Mouse (Mus musculus): ENCODE results near the gene Cep19.

The Cep19 gene

DNA sequence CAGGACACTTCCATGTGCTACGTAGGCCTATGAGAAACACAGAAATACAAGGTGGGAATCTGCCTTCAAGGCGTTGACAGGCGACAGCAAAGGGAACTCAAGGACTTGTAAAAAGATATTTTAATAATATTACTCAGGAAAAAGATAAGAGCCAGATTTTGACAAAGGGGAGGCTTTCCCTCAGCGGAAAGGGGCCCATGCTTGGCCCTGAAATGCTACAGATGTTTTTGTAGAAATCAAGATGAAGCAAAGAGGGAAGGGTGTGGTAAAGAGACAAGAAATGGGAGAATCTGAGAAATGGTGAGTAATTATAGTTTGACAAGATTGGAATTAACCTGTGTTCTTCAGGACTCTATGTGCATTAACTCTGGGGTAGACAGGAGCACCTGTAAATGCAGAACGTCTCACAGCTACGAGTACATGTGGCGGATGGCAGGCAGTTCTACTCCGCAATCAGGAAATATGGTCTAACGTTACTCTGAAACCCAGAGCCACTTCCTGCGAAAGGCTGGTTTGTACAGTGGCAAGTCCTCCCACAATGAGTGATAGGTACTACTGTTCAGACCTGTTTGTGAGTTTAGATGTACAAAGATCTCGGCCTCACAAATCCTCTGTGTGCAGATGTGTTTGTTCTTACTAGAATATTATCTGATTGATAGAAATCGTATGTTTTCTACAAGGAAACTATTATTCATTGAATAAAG, 7.9 kb downstream of the Cep19 start:
- peak; percentile 84 for DNase-seq (ENCODE audit: low read depth, low spot score)

DNA sequence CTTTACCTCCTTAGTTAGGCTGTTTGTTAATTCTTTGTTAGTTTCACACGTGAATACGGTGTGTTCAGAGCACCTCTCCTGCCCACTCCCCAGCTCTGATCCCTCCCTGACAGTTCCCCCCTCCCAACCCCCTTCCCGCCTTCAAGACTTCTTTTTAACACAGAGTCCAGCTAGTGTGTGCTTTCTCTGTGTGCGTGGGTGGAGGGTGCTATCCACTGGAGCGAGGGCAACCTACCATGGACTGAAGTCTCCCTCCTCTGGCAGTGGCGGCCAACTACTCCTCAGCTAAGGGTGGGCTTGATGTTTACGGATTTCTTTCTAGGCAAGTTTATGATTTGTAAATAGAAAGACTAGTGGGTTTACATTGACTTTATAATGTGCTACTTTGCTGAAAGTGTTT, 8.6 kb downstream of the Cep19 start:
- DNase-seq (ENCODE audit: low read depth, low spot score): peak; percentile 72

DNA sequence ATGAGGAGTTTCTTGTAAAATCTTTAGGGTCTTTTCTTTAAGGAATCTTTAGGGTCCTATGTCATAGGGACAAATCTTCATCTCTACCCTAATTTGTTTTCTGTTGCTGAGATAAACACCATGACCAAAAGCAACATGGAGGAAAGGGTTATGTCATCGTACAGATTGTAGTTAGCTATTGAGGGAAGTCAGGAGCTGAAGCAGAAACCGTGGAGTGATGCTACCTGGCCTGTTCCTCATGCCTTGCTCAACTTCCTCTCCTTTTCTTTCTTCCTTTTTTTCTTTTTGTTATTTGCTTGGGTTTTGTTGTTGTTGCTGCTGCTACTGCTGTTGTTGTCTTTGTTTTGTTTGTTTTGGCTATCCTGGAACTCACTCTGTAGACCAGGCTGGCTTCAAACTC, 9.0 kb downstream of the Cep19 start:
- no peak for DNase-seq (ENCODE audit: low read depth, low spot score)

DNA sequence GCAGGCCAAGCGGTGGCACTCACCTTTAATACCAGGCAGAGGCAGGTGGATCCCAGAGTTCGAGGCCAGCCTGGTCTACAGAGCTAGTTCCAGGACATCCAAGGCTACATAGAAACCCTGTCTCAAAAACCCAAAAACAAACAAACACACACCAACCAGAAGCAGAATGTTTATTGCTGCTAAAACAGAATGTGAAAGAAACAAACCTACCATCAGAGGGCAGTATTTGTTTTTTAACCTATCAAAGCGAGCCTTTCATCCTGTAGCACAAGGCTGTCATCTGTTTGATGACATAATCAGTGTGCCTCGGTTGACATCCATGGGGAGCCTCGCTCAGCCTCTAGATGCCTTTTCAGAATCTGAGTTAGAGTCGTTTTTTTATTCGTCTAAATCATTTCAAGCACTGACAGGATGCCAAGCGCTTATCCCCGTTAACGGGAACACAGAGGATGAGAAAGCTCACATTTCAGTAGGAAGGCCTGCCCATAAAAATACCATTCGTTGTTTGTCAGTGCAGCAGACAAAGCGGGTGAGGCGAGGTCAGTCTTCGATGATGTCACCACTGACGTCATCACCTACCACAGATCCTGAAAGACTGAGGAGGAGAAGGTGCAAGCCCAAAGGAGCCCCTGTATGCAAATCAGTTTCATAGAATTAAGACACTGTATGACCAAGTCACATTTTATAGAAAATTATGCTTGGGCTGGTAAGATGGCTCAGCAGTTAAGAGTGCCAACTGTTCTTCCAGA, 11.5 kb downstream of the Cep19 start:
- DNase-seq (ENCODE audit: low read depth, low spot score): peak; percentile 70

DNA sequence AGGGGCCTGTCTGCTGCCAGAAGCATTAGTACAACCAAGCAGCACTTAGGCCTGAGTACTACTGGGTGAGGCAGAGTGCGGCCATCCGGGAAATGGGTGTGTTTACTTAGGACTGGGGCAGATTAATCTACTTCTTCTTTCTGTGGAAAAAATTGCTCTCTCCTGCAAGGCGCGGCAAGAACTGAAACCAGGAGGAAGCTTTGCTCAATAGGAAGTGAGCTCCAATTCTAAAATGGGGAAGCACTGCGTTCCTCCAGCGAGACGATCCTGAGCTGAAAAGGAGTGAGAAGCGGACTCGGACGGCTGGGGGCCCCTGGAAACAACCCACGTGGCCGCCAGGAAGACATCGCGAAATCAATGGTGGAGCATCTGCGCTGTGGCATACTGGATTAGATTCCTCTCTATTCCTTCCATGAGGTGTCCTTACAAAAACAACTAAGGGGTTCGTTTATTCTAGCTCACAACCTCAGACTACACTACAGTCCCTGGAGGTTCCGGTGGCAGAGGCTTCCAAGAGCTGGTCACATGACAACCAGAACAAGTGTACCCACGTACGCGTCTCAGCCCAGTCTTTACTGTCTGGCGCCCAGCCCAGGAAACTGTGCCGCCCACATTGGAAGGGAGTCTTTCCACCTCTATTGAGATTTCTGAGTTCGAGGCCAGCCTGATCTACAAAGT, 14.1 kb downstream of the Cep19 start:
- DNase-seq (ENCODE audit: low read depth, low spot score): peak; percentile 88

DNA sequence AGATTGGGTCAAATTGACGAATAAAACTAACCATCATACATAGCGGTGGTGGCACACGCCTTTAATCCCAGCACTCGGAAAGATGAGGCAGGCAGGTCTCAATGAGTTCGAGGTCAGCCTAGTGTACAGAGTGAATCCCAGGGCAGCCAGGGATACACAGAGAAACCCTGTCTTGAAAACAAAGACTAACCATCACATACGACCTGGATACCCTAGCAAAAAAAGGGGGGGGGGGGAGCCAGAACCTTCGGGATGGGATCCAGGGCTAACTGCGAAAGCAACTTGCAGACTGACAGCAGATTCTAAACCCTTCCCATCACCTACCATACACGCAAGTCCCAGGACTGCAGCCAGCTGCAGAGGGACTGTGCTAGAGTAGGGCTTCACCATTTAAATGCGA, 14.8 kb downstream of the Cep19 start:
- DNase-seq (ENCODE audit: low read depth, low spot score): no peak

DNA sequence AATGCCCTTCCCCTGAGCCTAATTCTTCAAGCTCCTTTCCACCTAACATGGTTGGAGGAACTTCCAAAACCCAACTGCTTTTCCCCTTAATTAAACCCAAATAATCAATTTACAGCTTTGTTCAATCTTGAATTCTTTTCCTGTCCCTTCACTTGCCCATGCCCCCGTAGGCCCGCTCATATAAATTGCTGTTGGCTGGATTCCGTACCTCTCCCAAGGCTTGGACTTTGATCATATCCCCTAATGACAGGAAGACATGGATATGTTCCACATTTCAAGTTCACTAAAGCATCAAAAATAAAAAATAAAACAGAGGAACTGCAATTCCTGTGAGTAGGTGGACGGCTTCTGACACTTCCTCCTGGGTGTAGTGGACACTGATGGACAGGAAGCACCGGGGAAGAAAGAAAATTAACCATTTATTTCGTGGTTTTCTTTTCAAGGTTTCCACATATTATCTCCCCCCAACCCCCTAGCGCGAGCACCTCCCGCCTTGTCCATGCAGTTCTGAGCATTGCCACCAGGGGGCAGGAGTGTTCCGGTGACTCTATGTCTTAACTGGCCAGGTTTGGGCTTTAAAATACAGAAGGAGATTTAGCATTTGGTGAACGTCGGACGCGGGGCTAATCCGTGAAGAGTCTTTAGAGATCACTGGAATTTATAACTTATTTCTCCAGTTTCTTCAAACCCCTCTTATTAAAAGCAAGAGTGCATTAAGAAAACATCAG, 15.5 kb downstream of the Cep19 start:
- peak; percentile 79 for DNase-seq (ENCODE audit: low read depth, low spot score)

DNA sequence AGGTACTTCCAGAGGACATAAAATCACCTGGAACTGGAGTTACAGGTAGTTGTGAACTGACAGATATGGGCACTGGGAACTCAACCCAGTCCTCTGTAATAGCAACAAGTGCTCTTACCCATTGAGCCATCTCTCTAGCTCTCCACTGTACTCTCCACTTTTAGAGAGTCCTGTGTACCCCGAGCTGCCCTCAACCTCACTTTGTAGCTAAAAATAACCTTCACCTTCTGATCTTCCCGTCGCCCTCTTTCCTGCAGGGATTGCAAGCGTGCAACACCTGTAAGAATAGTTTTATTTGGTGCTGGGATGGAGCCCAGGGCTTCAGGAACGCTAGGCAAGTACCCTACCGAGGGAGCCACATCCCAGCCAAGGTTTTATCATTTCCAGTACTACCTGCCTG, 16.2 kb downstream of the Cep19 start:
- no peak for DNase-seq (ENCODE audit: low read depth, low spot score)

DNA sequence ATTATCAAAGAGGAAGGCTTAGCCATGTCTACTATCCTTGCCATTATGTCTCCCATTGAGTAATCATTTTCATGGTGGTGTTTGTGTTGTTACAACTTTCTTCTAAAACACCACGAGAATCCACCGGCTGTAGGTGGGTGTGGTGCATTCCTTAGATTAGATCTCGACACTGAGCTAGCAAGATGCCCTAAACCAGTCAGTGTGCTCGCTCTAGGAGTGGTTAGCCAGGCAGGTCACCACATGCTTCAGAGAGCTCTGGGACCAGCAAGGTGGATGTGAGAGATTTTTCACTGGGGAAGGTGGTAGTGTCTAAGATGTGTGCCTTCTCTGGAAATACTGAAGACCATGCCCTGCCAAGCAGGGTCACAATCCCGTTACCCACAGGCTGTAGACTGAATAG, 16.6 kb downstream of the Cep19 start:
- DNase-seq (ENCODE audit: low read depth, low spot score): peak; percentile 53

DNA sequence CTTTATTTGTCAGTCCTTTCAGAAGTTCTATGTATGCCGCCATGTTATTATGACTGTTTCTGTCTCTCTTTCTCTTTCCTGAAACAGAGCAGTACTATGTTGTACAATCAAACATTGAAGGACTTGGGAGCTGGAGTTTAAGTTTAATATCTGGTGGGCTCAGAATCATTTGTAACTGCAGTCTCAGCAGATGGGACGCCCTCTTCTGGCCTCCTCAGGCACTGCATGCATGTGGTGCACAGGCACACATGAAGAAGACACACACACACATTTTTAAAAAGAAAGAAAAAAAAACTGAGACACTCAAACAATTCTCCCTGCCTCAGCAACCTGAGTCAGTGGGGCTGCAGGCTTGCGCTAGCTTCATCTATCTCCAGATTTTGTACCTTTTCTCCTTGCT, 20.9 kb downstream of the Cep19 start:
- DNase-seq (ENCODE audit: low read depth, low spot score): no peak

DNA sequence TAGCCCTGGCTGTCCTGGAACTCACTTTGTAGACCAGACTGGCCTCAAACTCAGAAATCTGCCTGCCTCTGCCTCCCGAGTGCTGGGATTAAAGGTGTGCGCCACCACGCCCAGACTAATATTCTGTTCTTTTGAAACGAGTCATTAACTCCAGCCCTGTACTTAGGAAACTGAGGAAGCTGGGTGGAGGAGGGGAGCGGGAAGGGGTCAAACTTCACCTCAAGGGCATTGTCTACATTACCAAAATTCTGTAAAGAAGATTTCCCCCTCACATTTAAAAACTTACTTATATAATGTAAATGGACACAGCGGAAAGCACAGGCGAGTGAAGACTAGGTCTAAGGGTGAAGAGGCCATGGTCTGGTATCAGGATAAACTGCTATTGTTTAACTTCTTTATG, 24.4 kb downstream of the Cep19 start:
- DNase-seq (ENCODE audit: low read depth, low spot score): no peak

DNA sequence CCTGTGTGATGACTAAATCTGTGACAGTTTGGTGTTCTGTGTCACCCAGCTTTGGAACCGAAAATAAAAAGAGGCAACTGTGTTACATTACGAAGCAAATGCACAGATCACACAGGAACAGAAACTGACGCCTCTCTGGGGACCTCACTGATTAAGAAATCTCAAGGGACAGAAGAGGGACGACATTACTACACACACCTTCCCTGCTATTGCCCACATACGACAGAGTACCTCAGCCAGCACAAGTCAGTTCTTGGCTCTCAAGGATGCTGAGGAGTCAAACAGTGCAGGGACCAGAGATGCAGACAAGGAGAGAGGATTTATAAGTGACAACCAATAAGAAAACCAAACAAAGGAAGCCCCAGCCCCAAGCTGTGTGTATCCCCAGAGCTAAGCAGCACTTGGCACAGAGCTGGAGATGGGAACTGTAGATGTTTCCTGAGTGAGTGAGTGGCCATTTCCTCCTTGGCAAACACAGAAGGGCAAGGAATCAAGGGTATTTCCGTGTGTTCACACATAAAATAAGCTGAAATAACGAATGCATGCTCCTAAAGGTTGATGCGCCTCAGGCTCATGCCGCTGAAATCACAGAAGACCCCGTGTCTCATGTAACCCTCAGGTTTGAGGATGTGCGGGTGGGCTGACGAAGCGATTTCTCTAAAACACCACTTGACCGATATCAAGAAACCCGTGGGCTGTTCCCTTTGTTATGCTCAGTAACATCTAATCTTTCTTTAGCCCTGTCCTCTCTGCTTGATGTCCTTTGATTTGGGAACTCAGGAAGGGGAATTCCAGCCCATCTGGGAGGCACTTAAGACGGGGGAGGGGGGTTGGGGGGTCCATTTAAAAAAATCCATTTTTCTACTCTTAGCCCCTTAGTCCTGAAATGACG, 25.1 kb downstream of the Cep19 start:
- DNase-seq (ENCODE audit: low read depth, low spot score): peak; percentile 35

DNA sequence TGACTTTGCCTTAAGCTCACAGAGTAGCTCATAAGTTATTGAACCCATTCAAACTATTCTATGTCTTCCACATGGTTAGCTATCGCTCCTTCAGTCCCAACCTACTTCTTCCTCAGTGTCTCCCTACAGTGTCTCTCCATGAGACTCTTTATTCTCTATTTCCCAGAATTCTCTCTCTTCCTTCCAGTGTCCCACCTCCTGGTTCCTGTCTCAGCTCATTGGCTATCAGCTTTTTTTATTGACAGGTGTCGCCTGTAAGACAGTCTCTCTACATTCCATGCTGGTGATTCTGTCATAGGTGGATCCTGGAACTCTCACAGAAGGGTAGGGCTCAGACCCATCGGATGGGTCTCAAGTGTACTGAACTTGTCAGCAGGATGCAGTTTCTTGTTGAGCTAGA, 25.8 kb downstream of the Cep19 start:
- DNase-seq (ENCODE audit: low read depth, low spot score): no peak

DNA sequence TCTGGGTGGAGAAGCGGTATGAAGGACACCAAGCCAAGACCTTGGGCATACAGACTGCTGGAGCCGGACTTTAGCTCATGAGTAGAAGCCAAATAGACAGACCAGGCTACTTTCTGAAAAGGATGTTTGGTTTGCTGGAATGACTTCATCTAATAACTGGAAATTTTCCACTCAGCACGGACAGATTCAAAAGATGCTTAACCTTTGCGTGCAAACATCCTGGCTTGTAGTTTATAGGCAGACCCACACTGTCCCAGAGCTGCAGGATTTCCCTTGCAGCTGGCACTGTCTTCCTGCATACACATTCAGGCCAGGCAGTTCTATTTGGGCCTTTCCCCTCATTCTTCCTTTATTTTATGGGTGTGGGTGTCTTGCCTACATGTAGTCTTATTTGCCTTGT, 27.4 kb downstream of the Cep19 start:
- DNase-seq (ENCODE audit: low read depth, low spot score): no peak

DNA sequence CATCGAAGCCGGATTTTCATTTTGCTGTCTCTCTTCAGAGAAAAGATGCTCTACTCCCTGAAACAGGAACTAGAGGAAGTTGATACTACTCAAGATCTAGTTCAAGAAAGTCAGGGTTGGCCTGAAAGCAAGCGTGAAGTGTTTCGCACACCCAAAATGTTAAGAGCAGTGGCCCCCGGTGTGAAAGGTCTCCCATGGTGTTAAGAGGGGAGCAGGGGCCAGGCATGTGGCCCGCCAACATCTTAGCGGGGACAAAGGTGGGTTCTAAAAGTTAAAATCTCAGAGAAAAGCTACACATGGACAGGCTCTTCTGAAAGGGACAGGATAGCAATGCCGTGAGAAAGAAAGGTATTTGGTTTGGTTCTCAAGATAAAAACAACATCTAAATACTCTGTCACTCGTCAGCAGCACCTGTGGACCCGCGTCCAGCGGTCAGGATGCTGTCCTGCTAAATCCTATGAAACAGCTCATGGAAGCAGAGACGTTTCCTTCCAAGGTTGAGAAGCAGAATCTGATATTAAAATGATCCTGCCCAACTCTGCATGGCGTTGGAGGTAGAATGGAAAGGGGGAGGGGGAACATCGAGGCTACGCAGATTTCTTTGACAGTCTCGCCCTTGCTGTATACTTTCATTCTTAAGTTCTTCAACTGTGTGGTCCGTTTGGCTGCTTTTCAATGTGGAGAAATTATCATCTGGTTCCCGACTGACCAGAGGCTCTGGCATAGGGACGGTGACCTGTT, 30.0 kb downstream of the Cep19 start:
- DNase-seq (ENCODE audit: low read depth, low spot score): peak; percentile 52

DNA sequence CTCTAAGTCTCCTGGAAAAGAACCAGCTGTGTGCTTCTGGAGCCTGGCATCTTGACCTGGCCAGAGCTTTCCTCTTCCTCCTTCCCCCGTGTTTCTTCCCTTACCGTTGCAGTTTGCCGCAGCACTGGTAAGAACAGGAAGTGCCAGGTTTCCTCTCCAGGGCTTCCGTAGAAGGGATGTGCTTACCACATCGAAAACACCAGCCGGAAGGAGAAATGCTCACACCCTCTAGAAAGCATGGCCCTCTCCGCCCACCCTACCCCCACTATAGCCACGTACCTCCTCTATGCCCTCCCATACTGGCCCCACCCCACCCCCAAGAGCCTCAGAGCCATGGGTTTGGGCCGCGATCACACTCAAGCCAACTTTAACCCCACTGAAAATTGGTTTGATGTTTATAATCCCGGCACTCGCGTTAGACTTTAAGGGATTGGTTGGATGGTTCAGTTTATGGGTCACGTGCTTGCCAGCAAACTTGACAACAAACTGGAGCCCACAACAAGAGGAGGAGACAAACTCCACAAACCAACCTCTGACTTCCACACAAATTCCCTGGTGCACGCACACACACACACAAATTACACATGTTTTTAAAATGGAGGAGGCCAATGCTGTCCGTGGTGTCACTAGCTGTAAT, 30.7 kb downstream of the Cep19 start:
- peak; percentile 89 for DNase-seq (ENCODE audit: low read depth, low spot score)

DNA sequence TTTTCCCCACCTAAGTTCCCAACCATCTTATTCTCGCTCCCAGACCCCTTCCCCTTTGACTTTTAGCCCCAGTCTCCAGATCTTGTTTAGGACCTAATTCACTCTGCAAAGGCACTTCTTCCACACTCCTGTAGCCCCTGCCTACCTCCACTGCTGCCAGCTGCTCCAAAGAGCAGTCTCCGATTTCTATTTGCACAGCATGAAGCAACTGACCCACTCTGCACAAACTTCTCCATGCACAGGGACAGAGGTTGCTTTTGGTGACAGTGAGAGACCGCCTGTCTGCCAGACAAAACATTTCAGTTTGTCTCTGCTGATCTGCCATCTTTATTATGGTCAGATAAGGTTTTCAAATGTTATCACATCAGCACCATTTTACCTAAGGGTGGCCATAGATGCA, 33.5 kb downstream of the Cep19 start:
- no peak for DNase-seq (ENCODE audit: low read depth, low spot score)

DNA sequence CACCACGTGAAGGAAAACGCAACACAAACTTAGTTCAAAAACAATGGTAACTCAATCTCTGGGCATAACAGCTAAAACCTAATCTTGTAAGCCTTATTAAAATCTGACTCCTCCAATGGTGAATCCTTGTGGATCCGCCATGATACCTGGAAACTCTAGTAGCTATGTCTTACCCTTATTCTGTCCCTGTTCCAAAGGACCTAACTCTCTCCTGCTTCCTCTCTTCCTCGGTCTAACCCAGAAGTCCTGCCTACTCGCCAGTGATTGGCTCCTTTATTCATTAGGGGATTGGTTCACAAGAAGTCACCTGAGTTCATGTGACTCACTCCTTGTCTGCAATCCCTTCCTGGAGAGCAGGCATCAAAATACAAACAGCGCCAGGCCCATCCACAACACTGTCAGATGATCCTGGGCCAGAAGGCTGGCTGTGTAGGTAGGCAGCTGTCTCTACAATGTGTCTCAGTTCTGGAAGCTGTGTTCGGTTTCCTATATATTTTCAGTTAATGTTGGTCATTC, 36.3 kb downstream of the Cep19 start:
- no peak for DNase-seq (ENCODE audit: low read depth, low spot score)

DNA sequence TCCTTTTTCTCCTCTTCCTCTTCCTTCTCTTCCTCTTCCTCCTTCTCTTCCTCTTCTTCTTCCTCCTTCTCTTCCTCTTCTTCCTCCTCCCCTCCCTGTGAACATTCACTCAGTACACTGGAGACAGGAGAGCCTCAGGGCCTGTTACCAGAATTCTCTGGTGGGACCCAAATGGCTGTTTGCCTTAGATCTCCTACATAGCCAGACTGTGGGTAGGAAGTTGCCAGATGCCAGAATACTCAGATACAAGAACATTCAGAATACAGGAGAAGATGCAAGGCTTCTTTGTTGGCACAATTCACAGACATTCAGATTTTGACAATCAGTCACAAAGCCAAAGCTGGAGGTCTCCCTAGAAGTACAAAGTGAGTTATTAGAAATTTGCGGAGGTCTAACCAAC, 39.4 kb downstream of the Cep19 start:
- no peak for DNase-seq (ENCODE audit: low read depth, low spot score)

DNA sequence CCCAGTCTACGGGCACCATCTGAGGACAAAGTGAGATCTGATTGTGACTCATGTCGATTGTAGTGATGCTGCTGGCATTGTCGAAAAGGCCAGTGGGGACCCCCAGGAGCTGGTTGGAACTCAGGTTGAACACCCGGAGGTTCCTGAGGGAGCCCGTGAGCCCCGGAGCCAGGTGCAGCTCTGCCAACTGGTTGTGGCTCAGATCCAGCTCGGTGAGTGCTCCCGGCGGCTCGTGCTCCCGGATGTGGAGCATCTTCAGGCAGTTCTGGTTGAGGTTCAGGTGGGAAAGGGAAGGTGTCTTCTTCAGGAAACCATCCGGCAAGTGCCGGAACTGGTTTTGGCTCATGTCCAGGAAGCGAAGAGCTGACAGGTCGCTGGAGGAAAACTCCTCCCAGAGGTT, 44.2 kb downstream of the Cep19 start:
- no peak for DNase-seq (ENCODE audit: low read depth, low spot score)

All from CD4-positive helper T cell, adult 2 months (primary cell).